Mouse (Mus musculus): Measurements from ENCODE around the gene Kcnk13.

Gene Kcnk13

GRCm38 (mm10) chr12:100099971-100100706 is 135.8 kb downstream of the Kcnk13 start:
- no peak for DNase-seq

- no peak for DNase-seq
These were observed 136.4 kb downstream of the Kcnk13 start for GRCm38 (mm10) chr12:100100707-100101030.

GRCm38 (mm10) chr12:100101651-100102050 is 137.4 kb downstream of the Kcnk13 start:
- DNase-seq = no peak

- DNase-seq = no peak
These were observed 140.2 kb downstream of the Kcnk13 start for GRCm38 (mm10) chr12:100104530-100104929.

- DNase-seq = peak; percentile 89 to 95
These were observed 142.1 kb downstream of the Kcnk13 start for GRCm38 (mm10) chr12:100106275-100106895.

GRCm38 (mm10) chr12:100107436-100107835 is 143.1 kb downstream of the Kcnk13 start:
- DNase-seq = no peak

- DNase-seq = peak; percentile 88
These were observed 145.8 kb downstream of the Kcnk13 start, which contains the start of gene Psmc1 for GRCm38 (mm10) chr12:100109986-100110696. Gene Psmc1 (plus strand): TSS chr12:100110154.

Measured in cerebellum, postnatal 14 days (tissue).